Mouse (Mus musculus) midbrain, embryonic 11.5 days (tissue): ENCODE results near the gene Bik. TPM values are rescaled to one million over a fixed set of nuclear protein-coding genes. Genes with fewer than 3 reads are reported as not detected.

Source experiments
- ATAC-seq: fragments of 200-750 bp; cut with Nextera tagmentation; 2 replicates; pipeline ENCODE4 v1.8.0; 2017; ENCODE audit warnings: moderate TSS enrichment, moderate library complexity; ENCODE audit not compliant: low FRiP score
- DNase-seq: peaks from one replicate; pipeline ENCODE4 v3.0.0; 2015; ENCODE audit warnings: low spot score; ENCODE audit errors: missing footprints
- H3K27ac ChIP-seq: fragments of 300-500 bp; sonication (generic); 2 replicates; pipeline ENCODE4 v1.5.1; 2014; ENCODE audit warnings: low read depth, low read length
- H3K27me3 ChIP-seq: fragments of 300-500 bp; sonication (generic); 2 replicates; pipeline ENCODE4 v1.6.1; 2014; ENCODE audit warnings: mild to moderate bottlenecking, low read length, moderate library complexity, mixed read lengths; ENCODE audit not compliant: control insufficient read depth, insufficient read depth
- H3K36me3 ChIP-seq: fragments of 300-500 bp; sonication (generic); 2 replicates; pipeline ENCODE4 v1.6.1; 2014; ENCODE audit warnings: mild to moderate bottlenecking, low read length, moderate library complexity, mixed read lengths; ENCODE audit not compliant: control insufficient read depth, insufficient read depth
- H3K4me1 ChIP-seq: fragments of 300-500 bp; sonication (generic); 2 replicates; pipeline ENCODE4 v1.6.1; 2014; ENCODE audit warnings: low read length; ENCODE audit not compliant: control insufficient read depth, insufficient read depth
- H3K4me2 ChIP-seq: fragments of 300-500 bp; sonication (generic); 2 replicates; pipeline ENCODE4 v1.6.1; 2014; ENCODE audit warnings: mild to moderate bottlenecking, moderate library complexity
- H3K4me3 ChIP-seq: fragments of 300-500 bp; sonication (generic); 2 replicates; pipeline ENCODE4 v1.5.1; 2014; ENCODE audit warnings: low read depth, low read length
- H3K9ac ChIP-seq: fragments of 300-500 bp; sonication (generic); 2 replicates; pipeline ENCODE4 v1.6.1; 2014; ENCODE audit warnings: low read length
- H3K9me3 ChIP-seq: fragments of 300-500 bp; sonication (generic); 2 replicates; pipeline ENCODE4 v1.6.1; 2016; ENCODE audit warnings: low read length; ENCODE audit not compliant: control insufficient read depth
- WGBS: fragments of 180-500 bp; shearing (Covaris S2); extraction: QIAGEN DNeasy Blood & Tissue Kit; methylation state at CpG from one replicate; pipeline ENCODE4 v1.1.7; 2014; 5-methylcytosine and 5-hydroxymethylcytosine counted together
- polyA plus RNA-seq: library from polyadenylated mRNA; unstranded; fragments of >200 nt; fragmentation: Nextera tagmentation; extraction: Ambion mirVana; gene quantifications from 2 replicates; pipeline ENCODE4 v1.2.1, GENCODE M21; 2014

Gene Bik
- polyA plus RNA-seq, 1 experiment from 2014 or later: 2.8 TPM

- WGBS: 89% methylated on average over 3 of the region's 3 CpGs
- DNase-seq (no peak), ATAC-seq (no peak)
- Histone ChIP-seq H3K4me2 (no peak overlapping the region), H3K4me3 (no peak overlapping the region), H3K27ac (no peak overlapping the region), H3K9ac (no peak overlapping the region), H3K4me1 (peaks cover 6% of the 10 kb centered on the region), H3K9me3 (no peaks in the 10 kb centered on the region), H3K27me3 (no peaks in the 10 kb centered on the region; the same call in none of the 2 replicates), H3K36me3 (no peaks in the 10 kb centered on the region)
Measured at GRCm38 (mm10) chr15:83567728-83568127, 41.1 kb downstream of the Bik start.

- H3K27me3 ChIP-seq: no peaks in the 10 kb centered on the region; the same call in 1 of the 2 replicates
- H3K4me2 ChIP-seq: no peak overlapping the region
- H3K9ac ChIP-seq: no peak overlapping the region
- H3K27ac ChIP-seq: no peak overlapping the region
- no peaks in the 10 kb centered on the region for H3K36me3 ChIP-seq
- H3K4me1 ChIP-seq: peaks cover 6% of the 10 kb centered on the region
- ATAC-seq (no peak), DNase-seq (no peak)
- 94% methylated on average over 5 of the region's 5 CpGs for WGBS
- H3K9me3 ChIP-seq: no peaks in the 10 kb centered on the region
- no peak overlapping the region for H3K4me3 ChIP-seq
Measured at GRCm38 (mm10) chr15:83568544-83568943, 41.9 kb downstream of the Bik start.

- no peaks in the 10 kb centered on the region for H3K9me3 ChIP-seq
- no peak overlapping the region for H3K27ac ChIP-seq
- DNase-seq: no peak
- 0 out of 2 replicates have a peak, but pooled peaks cover 2% of the 10 kb centered on the region for H3K36me3 ChIP-seq
- no peak overlapping the region for H3K9ac ChIP-seq
- no peak for ATAC-seq
- 55% methylated on average over 11 of the region's 11 CpGs for WGBS
- no peak overlapping the region for H3K4me3 ChIP-seq
- H3K27me3 ChIP-seq: no peaks in the 10 kb centered on the region; the same call in 1 of the 2 replicates
- H3K4me1 ChIP-seq: no peaks in the 10 kb centered on the region
- no peak overlapping the region for H3K4me2 ChIP-seq
Measured at GRCm38 (mm10) chr15:83569682-83570081, 43.0 kb downstream of the Bik start.

GRCm38 (mm10) chr15:83570641-83571040 is 44.0 kb downstream of the Bik start:
- H3K9me3 ChIP-seq: no peaks in the 10 kb centered on the region
- WGBS: 73% methylated on average over 2 of the region's 2 CpGs
- ATAC-seq (no peak), DNase-seq (no peak)
- H3K4me1 ChIP-seq: no peaks in the 10 kb centered on the region
- no peaks in the 10 kb centered on the region; the same call in 1 of the 2 replicates for H3K27me3 ChIP-seq
- H3K4me3 ChIP-seq: no peak overlapping the region
- no peak overlapping the region for H3K9ac ChIP-seq
- 0 out of 2 replicates have a peak, but pooled peaks cover 5% of the 10 kb centered on the region for H3K36me3 ChIP-seq
- H3K4me2 ChIP-seq: no peak overlapping the region
- no peak overlapping the region for H3K27ac ChIP-seq

- WGBS: 85% methylated on average over 5 of the region's 5 CpGs
- H3K4me2 ChIP-seq: no peak overlapping the region
- ATAC-seq: no peak
- H3K9ac ChIP-seq: no peak overlapping the region
- no peak overlapping the region for H3K27ac ChIP-seq
- H3K4me3 ChIP-seq: no peak overlapping the region
- no peak for DNase-seq
- H3K4me1 ChIP-seq: no peaks in the 10 kb centered on the region
- 0 out of 2 replicates have a peak, but pooled peaks cover 10% of the 10 kb centered on the region for H3K36me3 ChIP-seq
- H3K27me3 ChIP-seq: no peaks in the 10 kb centered on the region; the same call in 1 of the 2 replicates
- no peaks in the 10 kb centered on the region for H3K9me3 ChIP-seq
Measured at GRCm38 (mm10) chr15:83571636-83572035, 45.0 kb downstream of the Bik start.

GRCm38 (mm10) chr15:83572132-83572531 is 45.5 kb downstream of the Bik start:
- H3K36me3 ChIP-seq: 0 out of 2 replicates have a peak, but pooled peaks cover 10% of the 10 kb centered on the region
- no peak overlapping the region for H3K4me2 ChIP-seq
- H3K9me3 ChIP-seq: no peaks in the 10 kb centered on the region
- DNase-seq (no peak), ATAC-seq (no peak)
- H3K4me3 ChIP-seq: no peak overlapping the region
- no peak overlapping the region for H3K9ac ChIP-seq
- no peak overlapping the region for H3K27ac ChIP-seq
- no peaks in the 10 kb centered on the region; the same call in 1 of the 2 replicates for H3K27me3 ChIP-seq
- 88% methylated on average over 4 of the region's 4 CpGs for WGBS
- H3K4me1 ChIP-seq: no peaks in the 10 kb centered on the region

- H3K4me1 ChIP-seq: no peaks in the 10 kb centered on the region
Measured at GRCm38 (mm10) chr15:83573606-83574005, 46.9 kb downstream of the Bik start.

GRCm38 (mm10) chr15:83574731-83575351 is 48.2 kb downstream of the Bik start:
- Histone ChIP-seq H3K36me3 (peaks cover 22% of the 10 kb centered on the region), H3K9ac (no peak overlapping the region), H3K27me3 (no peaks in the 10 kb centered on the region), H3K4me1 (no peaks in the 10 kb centered on the region), H3K4me3 (no peak overlapping the region), H3K9me3 (no peaks in the 10 kb centered on the region), H3K4me2 (no peak overlapping the region), H3K27ac (no peak overlapping the region)
- ATAC-seq (no peak), DNase-seq (no peak)
- 94% methylated on average over 6 of the region's 6 CpGs for WGBS

More at GRCm38 (mm10) chr15:83573606-83574005, 46.9 kb downstream of the Bik start:
- Histone ChIP-seq H3K27ac (no peak overlapping the region), H3K9me3 (no peaks in the 10 kb centered on the region), H3K27me3 (no peaks in the 10 kb centered on the region), H3K4me2 (no peak overlapping the region), H3K36me3 (peaks cover 17% of the 10 kb centered on the region), H3K9ac (no peak overlapping the region), H3K4me3 (no peak overlapping the region)
- DNase-seq (no peak), ATAC-seq (no peak)
- WGBS: 97% methylated on average over 12 of the region's 12 CpGs

- H3K36me3 ChIP-seq: peaks cover 29% of the 10 kb centered on the region
Measured at GRCm38 (mm10) chr15:83575543-83575942, 48.9 kb downstream of the Bik start.

More at GRCm38 (mm10) chr15:83575543-83575942, 48.9 kb downstream of the Bik start:
- no peak for ATAC-seq
- Histone ChIP-seq H3K4me1 (no peaks in the 10 kb centered on the region), H3K4me3 (no peak overlapping the region), H3K27me3 (no peaks in the 10 kb centered on the region), H3K4me2 (no peak overlapping the region), H3K9me3 (no peaks in the 10 kb centered on the region), H3K27ac (no peak overlapping the region), H3K9ac (no peak overlapping the region)
- DNase-seq: no peak
- WGBS: 89% methylated on average over 8 of the region's 8 CpGs
